Mouse (Mus musculus) liver, postnatal 0 days (tissue): ENCODE data around the gene Stxbp5. TPM values are rescaled to one million over a fixed set of nuclear protein-coding genes. Genes with fewer than 3 reads are reported as not detected.
A peak's percentile ranks its signal among the peaks of the same experiment; 100 is the strongest.
"Not testable (repeated sequence)": the region's sequence is repeated elsewhere in the genome, so short reads cannot be mapped to it uniquely, and the experiment has no call there.

Source experiments
- ATAC-seq: fragments of 200-750 bp; cut with Nextera tagmentation; 2 replicates; pipeline ENCODE4 v1.8.0; 2017; ENCODE audit warnings: mild to moderate bottlenecking, moderate library complexity
- DNase-seq: peaks from one replicate; pipeline ENCODE4 v3.0.0-alpha.2; 2016
- H3K27ac ChIP-seq: fragments of 300-500 bp; sonication (generic); 2 replicates; pipeline ENCODE4 v1.5.1; 2014; ENCODE audit warnings: antibody characterized with exemption, moderate library complexity, mild to moderate bottlenecking, low read depth
- H3K27me3 ChIP-seq: fragments of 300-500 bp; sonication (generic); 2 replicates; pipeline ENCODE4 v1.6.1; 2014; ENCODE audit warnings: low read length, control low read depth, mixed read lengths; ENCODE audit not compliant: insufficient read depth
- H3K36me3 ChIP-seq: fragments of 300-500 bp; sonication (generic); replicated peaks from 2 replicates; pipeline ENCODE4 v1.6.1; 2014; ENCODE audit warnings: mild to moderate bottlenecking, control low read depth, low read length, moderate library complexity, mixed read lengths; ENCODE audit not compliant: insufficient read depth
- H3K4me1 ChIP-seq: fragments of 300-500 bp; sonication (generic); 2 replicates; pipeline ENCODE4 v1.6.1; 2014; ENCODE audit warnings: antibody characterized with exemption, mild to moderate bottlenecking, control low read depth; ENCODE audit not compliant: insufficient read depth
- H3K4me2 ChIP-seq: fragments of 300-500 bp; sonication (generic); 2 replicates; pipeline ENCODE4 v1.6.1; 2014; ENCODE audit warnings: low read depth, mild to moderate bottlenecking, low read length, moderate library complexity, mixed read lengths
- H3K4me3 ChIP-seq: fragments of 300-500 bp; sonication (generic); 2 replicates; pipeline ENCODE4 v1.5.1; 2014; ENCODE audit warnings: low read depth, low read length
- H3K9ac ChIP-seq: fragments of 300-500 bp; sonication (generic); replicated peaks from 2 replicates; pipeline ENCODE4 v1.6.1; 2014; ENCODE audit warnings: mild to moderate bottlenecking, moderate library complexity
- H3K9me3 ChIP-seq: fragments of 300-500 bp; sonication (generic); 2 replicates; pipeline ENCODE4 v1.6.1; 2016; ENCODE audit warnings: mild to moderate bottlenecking, control low read depth, low read length, mixed read lengths
- CTCF ChIP-seq: sonication (generic); IDR thresholded peaks from 2 replicates; pipeline ENCODE4 v1.5.1; 2016; ENCODE audit warnings: antibody characterized with exemption, low read depth
- EP300 ChIP-seq: IDR thresholded peaks from 2 replicates; pipeline ENCODE4 v1.6.1; 2016; ENCODE audit warnings: antibody characterized with exemption, low read depth, mild to moderate bottlenecking
- WGBS: fragments of 180-500 bp; shearing (Covaris S2); extraction: QIAGEN DNeasy Blood & Tissue Kit; methylation state at CpG from one replicate; pipeline ENCODE4 v1.1.7; 2014; ENCODE audit not compliant: insufficient replicate concordance; 5-methylcytosine and 5-hydroxymethylcytosine counted together
- polyA plus RNA-seq: library from polyadenylated mRNA; unstranded; fragments of >200 nt; fragmentation: Nextera tagmentation; extraction: Ambion mirVana; gene quantifications from 2 replicates; pipeline ENCODE4 v1.2.1, GENCODE M21; 2015

Gene Stxbp5
- polyA plus RNA-seq, 1 experiment from 2014 or later = 2.2 TPM

- ATAC-seq (no peak), DNase-seq (no peak)
- TF ChIP-seq CTCF (no peak), EP300 (no peak)
- Histone ChIP-seq H3K9ac (no peak overlapping the region), H3K4me3 (no peak overlapping the region), H3K27me3 (no peaks in the 10 kb centered on the region), H3K4me2 (no peak overlapping the region), H3K27ac (no peak overlapping the region), H3K9me3 (no peaks in the 10 kb centered on the region), H3K36me3 (peaks cover 5% of the 10 kb centered on the region), H3K4me1 (peaks cover 2% of the 10 kb centered on the region)
- 79% methylated on average over 4 of the region's 4 CpGs for WGBS
Observed at GRCm38 (mm10) chr10:9888655-9889054, 12.2 kb downstream of the Stxbp5 start.

- DNase-seq, H3K27ac ChIP-seq, ATAC-seq, H3K4me3 ChIP-seq, H3K4me1 ChIP-seq, H3K9me3 ChIP-seq, H3K4me2 ChIP-seq, H3K27me3 ChIP-seq, H3K9ac ChIP-seq, H3K36me3 ChIP-seq: not testable (repeated sequence)
- WGBS = 73% methylated on average over 5 of the region's 5 CpGs
Observed at GRCm38 (mm10) chr10:9881781-9882320, 19.0 kb downstream of the Stxbp5 start.

DNA sequence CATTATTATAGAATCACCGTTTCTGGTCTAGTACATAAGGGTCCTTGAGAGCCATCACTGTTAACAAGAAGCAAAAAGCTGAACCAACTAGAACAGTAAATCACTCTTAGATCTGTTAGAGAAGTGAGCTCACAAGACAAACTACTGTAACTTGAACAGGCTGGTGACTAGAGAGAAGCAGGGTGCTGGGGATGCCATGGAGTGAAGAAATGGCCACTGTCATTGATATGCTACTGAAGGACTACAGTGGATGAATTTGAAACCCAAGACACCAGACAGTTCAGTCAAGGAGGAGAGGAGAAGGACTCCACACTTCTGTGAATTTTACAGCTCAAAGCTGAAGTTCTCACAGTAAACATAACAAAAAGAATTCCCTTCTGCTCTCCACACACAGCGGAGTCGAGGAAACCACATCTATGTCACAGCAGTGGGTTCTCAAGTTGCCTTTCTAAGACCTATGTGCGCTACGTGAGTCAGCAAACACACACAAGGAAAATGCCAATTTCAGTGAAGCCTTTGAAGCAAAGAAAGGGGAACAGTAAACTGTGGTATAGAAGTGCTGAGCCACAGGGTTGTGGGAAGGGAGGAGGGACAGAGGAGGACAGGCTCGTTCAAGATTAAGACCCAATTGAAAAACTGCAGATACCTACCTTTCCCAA is 20.7 kb downstream of the Stxbp5 start:
- H3K36me3 ChIP-seq = no peaks in the 10 kb centered on the region
- H3K9me3 ChIP-seq = no peaks in the 10 kb centered on the region
- TF ChIP-seq CTCF (no peak), EP300 (no peak)
- ATAC-seq (no peak), DNase-seq (no peak)
- peak overlapping the region; percentile 18; the same call in 1 of the 2 replicates for H3K27ac ChIP-seq
- H3K4me1 ChIP-seq = peaks cover 9% of the 10 kb centered on the region; the same call in 1 of the 2 replicates
- H3K4me3 ChIP-seq = no peak overlapping the region
- H3K27me3 ChIP-seq = no peaks in the 10 kb centered on the region
- H3K4me2 ChIP-seq = no peak overlapping the region
- 43% methylated on average over 6 of the region's 6 CpGs for WGBS
- H3K9ac ChIP-seq = no peak overlapping the region

DNA sequence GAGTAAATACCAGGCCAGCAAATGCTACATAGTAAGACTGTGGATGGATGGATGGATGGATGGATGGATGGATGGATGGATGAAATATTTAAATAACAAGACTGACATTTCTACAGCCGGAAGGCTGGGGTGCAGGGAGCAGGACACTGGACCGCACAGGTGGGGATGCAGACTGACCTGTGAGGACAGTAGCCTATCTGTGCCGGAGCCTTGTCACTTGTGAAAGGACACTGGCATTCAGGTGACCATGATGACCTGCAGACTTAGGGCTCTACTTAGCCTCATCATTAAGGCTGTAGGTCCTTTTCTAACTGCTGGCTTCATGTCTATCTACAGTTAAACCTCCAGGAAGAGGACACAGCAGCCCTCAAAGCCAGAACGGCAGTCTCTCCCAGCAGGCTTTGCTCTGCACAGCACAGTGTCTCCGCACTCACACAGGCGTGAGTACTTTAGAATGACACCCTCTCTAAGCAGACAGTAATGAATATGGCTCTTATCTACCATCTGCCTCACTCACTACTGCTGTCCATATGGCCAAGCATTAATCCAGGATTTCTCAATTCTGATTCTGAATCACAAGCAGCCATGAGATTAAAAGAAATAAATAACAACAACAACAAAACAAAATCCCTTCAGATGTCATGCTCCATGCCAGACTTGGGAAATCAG is 21.9 kb downstream of the Stxbp5 start:
- WGBS = 80% methylated on average over 6 of the region's 6 CpGs
- Histone ChIP-seq H3K4me1 (peaks cover 9% of the 10 kb centered on the region; the same call in 1 of the 2 replicates), H3K9ac (no peak overlapping the region), H3K27ac (no peak overlapping the region), H3K4me2 (no peak overlapping the region), H3K27me3 (no peaks in the 10 kb centered on the region), H3K36me3 (no peaks in the 10 kb centered on the region), H3K4me3 (no peak overlapping the region), H3K9me3 (no peaks in the 10 kb centered on the region)
- TF ChIP-seq CTCF (no peak), EP300 (no peak)
- ATAC-seq = no peak
- DNase-seq = no peak

DNA sequence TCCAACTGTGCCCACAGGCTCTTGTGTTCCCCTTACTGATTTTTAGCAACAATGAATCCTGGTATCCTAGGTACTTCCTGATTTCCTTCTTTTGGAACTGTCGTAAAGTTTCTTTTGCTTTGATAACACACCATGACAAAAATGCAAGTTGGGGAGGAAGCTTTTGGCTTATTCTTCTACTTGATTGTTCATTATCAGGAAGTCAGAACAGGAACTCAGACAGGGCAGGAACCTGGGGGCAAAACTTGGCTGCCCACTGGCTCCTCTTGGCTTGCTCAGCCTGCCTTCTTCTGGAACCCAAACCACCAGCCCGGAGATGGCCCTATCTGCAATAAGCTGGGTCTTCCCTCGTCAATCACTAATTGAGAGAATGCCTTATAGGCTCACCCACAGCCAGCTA is 25.0 kb downstream of the Stxbp5 start:
- no peak overlapping the region for H3K27ac ChIP-seq
- TF ChIP-seq EP300 (no peak), CTCF (no peak)
- H3K4me2 ChIP-seq = no peak overlapping the region
- 41% methylated on average over 3 of the region's 3 CpGs for WGBS
- H3K9ac ChIP-seq = no peak overlapping the region
- peaks cover 9% of the 10 kb centered on the region; the same call in 1 of the 2 replicates for H3K4me1 ChIP-seq
- H3K9me3 ChIP-seq = no peaks in the 10 kb centered on the region
- no peaks in the 10 kb centered on the region for H3K36me3 ChIP-seq
- H3K4me3 ChIP-seq = no peak overlapping the region
- no peaks in the 10 kb centered on the region for H3K27me3 ChIP-seq
- ATAC-seq (no peak), DNase-seq (no peak)

- H3K4me1 ChIP-seq = peaks cover 2% of the 10 kb centered on the region; the same call in 1 of the 2 replicates
- H3K27me3 ChIP-seq = no peaks in the 10 kb centered on the region
- H3K4me2 ChIP-seq = no peak overlapping the region
- DNase-seq (no peak), ATAC-seq (no peak)
- WGBS = 85% methylated on average over 2 of the region's 2 CpGs
- H3K27ac ChIP-seq = no peak overlapping the region
- no peaks in the 10 kb centered on the region for H3K36me3 ChIP-seq
- H3K9me3 ChIP-seq = no peaks in the 10 kb centered on the region
- H3K9ac ChIP-seq = no peak overlapping the region
- no peak overlapping the region for H3K4me3 ChIP-seq
- TF ChIP-seq CTCF (peak; percentile 38), EP300 (no peak)
Observed at GRCm38 (mm10) chr10:9872143-9872542, 28.7 kb downstream of the Stxbp5 start.
